Mouse (Mus musculus): ENCODE data around the gene Arhgef1. TPM values are rescaled to one million over a fixed set of nuclear protein-coding genes. Genes with fewer than 3 reads are reported as not detected.

The Arhgef1 gene
- polyA plus RNA-seq, 1 experiment from 2014 or later: 86.9 TPM

- Histone ChIP-seq H3K4me2 (no peak overlapping the region), H3K27ac (peak overlapping the region; percentile 44; the same call in 1 of the 2 replicates), H3K4me3 (replicated peaks) (no peak overlapping the region), H3K9me3 (no peaks in the 10 kb centered on the region), H3K27me3 (replicated peaks) (no peaks in the 10 kb centered on the region), H3K36me3 (peaks cover 23% of the 10 kb centered on the region), H3K9ac (no peak overlapping the region), H3K4me1 (peaks cover 33% of the 10 kb centered on the region)
- ATAC-seq (ENCODE audit: insufficient read depth, low FRiP score, low read depth): no peak
- WGBS: 28% methylated on average over 6 of the region's 6 CpGs
Measured at GRCm38 (mm10) chr7:24906551-24906950, 3.8 kb downstream of the Arhgef1 start.

- Histone ChIP-seq H3K36me3 (peaks cover 31% of the 10 kb centered on the region), H3K27ac (peak overlapping the region; percentile 44; the same call in 1 of the 2 replicates), H3K27me3 (replicated peaks) (no peaks in the 10 kb centered on the region), H3K4me2 (peak overlapping the region; percentile 29), H3K4me3 (replicated peaks) (no peak overlapping the region), H3K9me3 (no peaks in the 10 kb centered on the region), H3K4me1 (peaks cover 33% of the 10 kb centered on the region), H3K9ac (no peak overlapping the region)
- 30% methylated on average over 13 of the region's 13 CpGs for WGBS
- ATAC-seq (ENCODE audit: insufficient read depth, low FRiP score, low read depth): peak; percentile 17; the same call in 1 of the 2 replicates
Measured at GRCm38 (mm10) chr7:24907211-24907748, 4.6 kb downstream of the Arhgef1 start.

- no peak overlapping the region for H3K4me3 ChIP-seq (replicated peaks)
- no peak overlapping the region for H3K9ac ChIP-seq
- WGBS: 88% methylated on average over 14 of the region's 14 CpGs
- H3K36me3 ChIP-seq: peaks cover 54% of the 10 kb centered on the region
- no peak overlapping the region for H3K27ac ChIP-seq
- no peak for ATAC-seq (ENCODE audit: insufficient read depth, low FRiP score, low read depth)
- H3K9me3 ChIP-seq: no peaks in the 10 kb centered on the region
- no peaks in the 10 kb centered on the region for H3K27me3 ChIP-seq (replicated peaks)
- no peak overlapping the region for H3K4me2 ChIP-seq
- peaks cover 4% of the 10 kb centered on the region; the same call in 1 of the 2 replicates for H3K4me1 ChIP-seq
Measured at GRCm38 (mm10) chr7:24912480-24912879, 9.8 kb downstream of the Arhgef1 start.

GRCm38 (mm10) chr7:24918763-24919323 is 16.1 kb downstream of the Arhgef1 start:
- H3K36me3 ChIP-seq: peaks cover 59% of the 10 kb centered on the region
- H3K27ac ChIP-seq: no peak overlapping the region
- no peaks in the 10 kb centered on the region for H3K27me3 ChIP-seq (replicated peaks)
- no peak overlapping the region for H3K9ac ChIP-seq
- no peak overlapping the region for H3K4me3 ChIP-seq (replicated peaks)
- H3K9me3 ChIP-seq: no peaks in the 10 kb centered on the region
- ATAC-seq (ENCODE audit: insufficient read depth, low FRiP score, low read depth): peak; percentile 4; the same call in 1 of the 2 replicates
- H3K4me2 ChIP-seq: no peak overlapping the region
- WGBS: 88% methylated on average over 20 of the region's 20 CpGs
- H3K4me1 ChIP-seq: no peaks in the 10 kb centered on the region

GRCm38 (mm10) chr7:24919728-24920127 is 17.0 kb downstream of the Arhgef1 start:
- H3K9ac ChIP-seq: no peak overlapping the region
- H3K27ac ChIP-seq: no peak overlapping the region
- H3K27me3 ChIP-seq (replicated peaks): no peaks in the 10 kb centered on the region
- no peak for ATAC-seq (ENCODE audit: insufficient read depth, low FRiP score, low read depth)
- no peak overlapping the region for H3K4me3 ChIP-seq (replicated peaks)
- H3K36me3 ChIP-seq: peaks cover 68% of the 10 kb centered on the region
- no peaks in the 10 kb centered on the region for H3K4me1 ChIP-seq
- no peak overlapping the region for H3K4me2 ChIP-seq
- 88% methylated on average over 9 of the region's 9 CpGs for WGBS
- no peaks in the 10 kb centered on the region for H3K9me3 ChIP-seq

- Histone ChIP-seq H3K27me3 (replicated peaks) (peaks cover 66% of the 10 kb centered on the region), H3K4me1 (0 out of 2 replicates have a peak, but pooled peaks cover 3% of the 10 kb centered on the region)
- WGBS: 46% methylated on average over 6 of the region's 6 CpGs
Measured at GRCm38 (mm10) chr7:24930475-24930874, 27.8 kb downstream of the Arhgef1 start.

GRCm38 (mm10) chr7:24931651-24932050 is 28.9 kb downstream of the Arhgef1 start:
- H3K27me3 ChIP-seq (replicated peaks): peaks cover 72% of the 10 kb centered on the region
- H3K9me3 ChIP-seq: no peaks in the 10 kb centered on the region
- no peak overlapping the region for H3K4me3 ChIP-seq (replicated peaks)
- H3K4me1 ChIP-seq: 0 out of 2 replicates have a peak, but pooled peaks cover 3% of the 10 kb centered on the region
- WGBS: 3% methylated on average over 15 of the region's 15 CpGs
- no peak for ATAC-seq (ENCODE audit: insufficient read depth, low FRiP score, low read depth)
- H3K4me2 ChIP-seq: no peak overlapping the region
- 0 out of 2 replicates have a peak, but pooled peaks cover 3% of the 10 kb centered on the region for H3K36me3 ChIP-seq
- no peak overlapping the region for H3K9ac ChIP-seq
- H3K27ac ChIP-seq: no peak overlapping the region

More at GRCm38 (mm10) chr7:24930475-24930874, 27.8 kb downstream of the Arhgef1 start:
- ATAC-seq (ENCODE audit: insufficient read depth, low FRiP score, low read depth): no peak
- Histone ChIP-seq H3K9me3 (no peaks in the 10 kb centered on the region), H3K4me2 (no peak overlapping the region), H3K27ac (no peak overlapping the region), H3K9ac (no peak overlapping the region), H3K4me3 (replicated peaks) (no peak overlapping the region), H3K36me3 (0 out of 2 replicates have a peak, but pooled peaks cover 13% of the 10 kb centered on the region)

GRCm38 (mm10) chr7:24943641-24944040 is 40.9 kb downstream of the Arhgef1 start:
- no peak overlapping the region for H3K4me2 ChIP-seq
- 5% methylated on average over 6 of the region's 6 CpGs for WGBS
- no peaks in the 10 kb centered on the region for H3K36me3 ChIP-seq
- H3K4me1 ChIP-seq: peaks cover 10% of the 10 kb centered on the region
- H3K9ac ChIP-seq: no peak overlapping the region
- peaks cover 83% of the 10 kb centered on the region for H3K27me3 ChIP-seq (replicated peaks)
- ATAC-seq (ENCODE audit: insufficient read depth, low FRiP score, low read depth): no peak
- no peak overlapping the region for H3K27ac ChIP-seq
- no peaks in the 10 kb centered on the region for H3K9me3 ChIP-seq
- H3K4me3 ChIP-seq (replicated peaks): no peak overlapping the region

- 1% methylated on average over 69 of the region's 72 CpGs for WGBS
Measured at GRCm38 (mm10) chr7:24944257-24944950, 41.7 kb downstream of the Arhgef1 start, which contains the start of gene Gm4881. Gene Gm4881 (minus strand): TSS chr7:24944494.

GRCm38 (mm10) chr7:24947316-24948048 is 44.8 kb downstream of the Arhgef1 start:
- H3K9ac ChIP-seq: no peak overlapping the region
- no peak overlapping the region for H3K4me2 ChIP-seq
- H3K4me1 ChIP-seq: peaks cover 10% of the 10 kb centered on the region
- no peak overlapping the region for H3K27ac ChIP-seq
- WGBS: 4% methylated on average over 7 of the region's 7 CpGs
- H3K27me3 ChIP-seq (replicated peaks): peaks cover 98% of the 10 kb centered on the region
- ATAC-seq (ENCODE audit: insufficient read depth, low FRiP score, low read depth): no peak
- H3K9me3 ChIP-seq: no peaks in the 10 kb centered on the region
- H3K4me3 ChIP-seq (replicated peaks): no peak overlapping the region
- no peaks in the 10 kb centered on the region for H3K36me3 ChIP-seq

More at GRCm38 (mm10) chr7:24944257-24944950, 41.7 kb downstream of the Arhgef1 start, which contains the start of gene Gm4881:
- ATAC-seq (ENCODE audit: insufficient read depth, low FRiP score, low read depth): no peak
- peak within 1 kb of the TSS; percentile 71 for H3K4me2 ChIP-seq
- peaks cover 10% of the 10 kb centered on the region for H3K4me1 ChIP-seq
- H3K36me3 ChIP-seq: no peaks in the 10 kb centered on the region
- H3K4me3 ChIP-seq (replicated peaks): peak within 1 kb of the TSS; percentile 39
- H3K9ac ChIP-seq: no peak within 1 kb of the TSS
- H3K9me3 ChIP-seq: no peaks in the 10 kb centered on the region
- no peak within 1 kb of the TSS for H3K27ac ChIP-seq
- peaks cover 89% of the 10 kb centered on the region for H3K27me3 ChIP-seq (replicated peaks)

GRCm38 (mm10) chr7:24948774-24949173 is 46.1 kb downstream of the Arhgef1 start:
- Histone ChIP-seq H3K27me3 (replicated peaks) (peaks cover 98% of the 10 kb centered on the region), H3K36me3 (no peaks in the 10 kb centered on the region), H3K9ac (no peak overlapping the region), H3K4me1 (peaks cover 10% of the 10 kb centered on the region), H3K27ac (no peak overlapping the region), H3K4me2 (no peak overlapping the region), H3K9me3 (no peaks in the 10 kb centered on the region), H3K4me3 (replicated peaks) (no peak overlapping the region)
- no peak for ATAC-seq (ENCODE audit: insufficient read depth, low FRiP score, low read depth)
- 2% methylated on average over 29 of the region's 29 CpGs for WGBS
